Mouse (Mus musculus): ENCODE results near the gene Eml1.

DNA sequence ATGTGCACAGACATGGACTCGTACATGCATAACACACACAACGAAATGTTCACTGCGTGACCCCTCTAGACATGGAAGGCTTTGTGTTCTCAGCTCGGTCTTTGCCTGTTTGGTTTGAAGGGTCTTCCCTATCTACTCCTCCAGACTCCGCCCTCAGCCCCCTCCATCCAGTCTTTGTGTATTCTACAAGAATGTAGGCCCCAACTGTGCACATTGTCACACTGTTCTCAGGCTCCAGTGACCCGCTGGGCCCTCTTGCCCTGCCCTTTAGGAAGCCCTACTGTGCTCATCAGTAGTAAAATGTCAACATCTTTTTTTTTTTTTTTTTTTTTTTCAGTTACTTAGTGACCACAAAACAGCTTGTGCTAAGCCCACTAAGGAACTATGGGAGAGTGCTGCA, 61.0 kb downstream of the Eml1 start:
- TF ChIP-seq EP300 (IDR thresholded peaks at IDR 0.05; ENCODE audit: insufficient read depth, low read depth, low read length) (no peak), POLR2A (IDR thresholded peaks at IDR 0.05; ENCODE audit: insufficient read depth, low read length) (no peak)

Measured in ES-Bruce4 (cell line).